Mouse (Mus musculus) megakaryocyte, adult 5-6 weeks (primary cell): ENCODE measurements around the gene H1foo. TPM values are rescaled to one million over a fixed set of nuclear protein-coding genes. Genes with fewer than 3 reads are reported as not detected.
A peak's percentile ranks its signal among the peaks of the same experiment; 100 is the strongest.

ENCODE experiments used
- ATAC-seq: 2 replicates; pipeline ENCODE4 v1.8.0; 2016; ENCODE audit warnings: mild to moderate bottlenecking, inconsistent platforms; ENCODE audit not compliant: poor library complexity, severe bottlenecking
- total RNA-seq, 2 experiments: library from RNA; stranded (forward) in 1 of 2; stranded (reverse) in 1 of 2; fragments of 153-499, 151-499 nt in 1 of 2; fragments of 221-1000, 200-1000 nt in 1 of 2; gene quantifications; 2 replicates each; pipeline versions ENCODE4 v1.2.3 to v1.2.4; 2015 to 2017

Gene H1foo
- total RNA-seq, 2 experiments from 2014 or later: not detected

- ATAC-seq: no peak
Observed at GRCm38 (mm10) chr6:115983306-115984038, 38.7 kb downstream of the H1foo start.

GRCm38 (mm10) chr6:115984580-115984979 lies 39.8 kb downstream of the H1foo start:
- no peak for ATAC-seq

DNA sequence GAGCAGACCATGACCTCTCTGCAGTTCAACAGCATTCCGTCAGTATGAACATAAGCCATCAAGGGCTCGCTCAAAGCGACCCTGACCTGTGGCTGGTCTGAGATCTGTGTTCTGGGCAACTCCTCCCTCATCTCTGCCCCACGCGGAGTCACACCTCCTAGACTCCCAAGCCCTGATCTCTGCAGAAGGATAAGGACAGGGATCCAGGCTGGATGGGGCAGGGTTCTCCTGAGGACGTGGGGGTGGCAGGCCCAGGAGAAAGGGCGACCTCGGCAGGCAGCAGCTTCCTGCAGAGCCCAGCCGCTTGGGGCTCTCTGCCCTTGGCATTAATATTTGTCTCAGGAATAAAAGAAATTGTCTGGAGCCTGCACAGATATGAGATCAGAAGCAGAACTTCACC lies 40.9 kb downstream of the H1foo start:
- no peak for ATAC-seq

DNA sequence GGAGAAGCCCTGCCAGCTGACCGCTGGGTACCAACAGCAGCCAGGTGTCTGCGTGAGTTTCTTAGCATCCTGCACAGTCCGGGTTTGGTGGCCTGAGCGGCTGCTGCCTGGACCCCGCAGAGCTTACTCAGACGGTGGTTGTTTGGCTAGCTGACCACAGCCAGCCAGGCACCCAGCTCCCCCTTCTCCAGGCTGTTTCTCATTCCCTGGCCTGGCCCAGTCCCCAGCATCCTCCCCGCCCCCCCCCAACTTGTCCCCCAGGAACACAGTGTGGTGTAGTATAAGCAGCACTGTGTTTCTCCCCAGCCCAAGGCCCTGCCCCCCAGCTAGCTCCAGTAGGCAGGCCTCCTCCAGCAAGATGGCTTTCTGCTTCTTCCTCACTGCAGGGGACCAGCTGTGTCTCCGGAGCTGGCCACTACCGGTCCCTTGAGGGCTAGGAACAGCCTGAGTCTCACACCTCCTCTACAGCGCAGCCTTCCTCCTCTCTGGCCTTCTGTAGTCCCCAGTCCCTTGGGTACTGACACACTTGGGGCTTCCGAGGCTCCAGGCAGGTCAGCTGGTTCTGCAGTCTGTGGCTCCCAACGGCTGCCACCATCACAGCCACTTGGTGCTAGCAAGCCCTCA lies 41.8 kb downstream of the H1foo start:
- ATAC-seq: no peak

- ATAC-seq: 0 out of 2 replicates have a peak, but pooled peaks have one; percentile 19
Observed at GRCm38 (mm10) chr6:115987096-115987747, 42.5 kb downstream of the H1foo start.

DNA sequence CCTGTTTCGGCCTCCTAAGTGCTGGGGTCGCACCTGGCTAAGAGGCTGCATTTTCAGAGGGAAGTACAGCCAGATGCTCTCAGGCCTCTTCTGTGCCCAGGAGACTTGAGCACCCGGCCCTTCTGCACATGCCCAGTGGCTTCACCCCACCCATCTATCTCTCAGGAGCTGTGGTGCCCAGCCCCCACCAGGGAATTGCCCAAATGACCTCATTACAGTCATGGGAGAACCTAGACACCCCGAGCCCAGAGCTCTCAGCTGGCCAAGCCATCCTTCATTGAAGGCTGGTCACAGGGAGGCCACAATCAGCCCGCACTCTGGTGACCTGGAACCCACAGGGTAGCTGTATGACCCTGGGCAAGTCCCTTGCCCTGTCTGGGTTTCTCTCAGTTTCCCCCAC lies 44.3 kb downstream of the H1foo start:
- no peak for ATAC-seq

- ATAC-seq: no peak
Observed at GRCm38 (mm10) chr6:115989607-115990006, 44.9 kb downstream of the H1foo start.

DNA sequence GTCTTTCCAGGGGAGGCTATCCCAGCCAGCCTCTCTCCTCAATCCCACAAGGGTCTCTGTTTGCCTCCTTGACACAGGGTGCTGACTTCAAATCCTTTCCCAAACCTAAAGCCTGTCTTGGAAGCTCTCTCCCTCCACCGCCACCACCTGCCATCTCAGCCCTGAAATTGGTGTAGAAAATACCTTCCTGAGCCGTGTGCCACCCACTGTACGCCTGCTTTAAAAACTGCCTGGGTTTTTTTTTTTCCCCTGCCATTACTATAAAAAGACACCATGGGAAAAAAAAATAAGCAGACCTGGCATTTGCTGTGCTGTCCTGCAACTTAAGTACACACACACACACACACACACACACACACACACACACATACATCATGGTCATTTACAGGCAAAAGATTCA lies 45.3 kb downstream of the H1foo start:
- ATAC-seq: no peak

- ATAC-seq: no peak
Observed at GRCm38 (mm10) chr6:115990479-115990878, 45.7 kb downstream of the H1foo start.

DNA sequence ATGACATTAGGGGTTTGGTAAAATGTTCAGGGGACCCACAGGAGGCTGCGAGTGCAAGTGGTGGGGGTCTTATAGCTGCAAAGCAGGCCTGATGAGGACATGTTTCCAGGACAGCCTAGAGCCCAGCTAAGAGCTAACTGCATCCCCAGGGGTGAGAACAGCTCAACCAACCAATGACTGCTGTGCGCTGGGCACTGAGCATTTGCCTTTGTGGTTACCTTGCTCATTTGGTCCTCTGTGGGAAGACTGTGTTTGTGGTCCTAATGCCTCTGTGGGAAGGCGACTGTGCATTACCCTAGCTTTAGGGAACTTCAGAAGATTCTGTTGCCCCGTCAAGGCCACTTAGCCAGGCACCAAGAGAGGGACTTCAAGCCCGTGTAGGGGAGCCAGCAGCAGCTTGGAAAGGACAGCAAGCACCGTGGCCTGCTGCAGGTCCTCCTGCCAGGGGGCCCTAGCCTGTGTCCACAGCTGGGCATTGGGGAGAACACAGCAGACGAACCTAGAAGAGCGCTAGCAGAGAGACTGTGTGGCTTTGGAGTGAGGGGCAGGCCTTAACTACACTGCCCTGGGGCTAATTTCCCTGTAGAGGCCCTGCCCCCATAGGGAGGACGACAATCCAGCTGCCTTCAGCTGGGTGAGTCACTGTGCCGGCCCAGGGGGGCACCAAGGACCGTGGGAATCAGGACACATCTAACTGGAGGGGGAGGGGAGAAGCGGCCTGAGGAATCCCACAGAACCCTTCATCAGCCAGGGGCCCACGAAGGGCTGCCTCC lies 46.6 kb downstream of the H1foo start:
- ATAC-seq: no peak

- ATAC-seq: no peak
Observed at GRCm38 (mm10) chr6:115991881-115992620, 47.3 kb downstream of the H1foo start.

DNA sequence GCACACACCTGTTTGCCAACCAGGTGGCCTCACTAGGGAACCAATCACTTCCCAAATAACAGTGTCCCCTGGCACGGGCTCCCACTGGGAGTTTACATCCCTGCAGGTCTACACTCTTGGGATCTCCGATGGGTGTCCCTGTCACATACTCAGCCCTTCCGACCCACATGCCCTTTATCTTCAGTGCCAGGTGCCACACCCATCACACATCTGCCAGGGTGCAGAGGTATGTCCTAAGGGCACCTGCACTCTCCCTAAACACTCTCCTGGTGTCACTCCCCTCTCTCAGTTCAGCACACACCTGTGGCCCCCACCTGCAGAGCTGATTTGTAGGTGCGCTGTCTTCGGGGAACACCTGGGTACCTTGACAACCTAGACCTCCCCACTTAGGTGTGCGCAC lies 48.2 kb downstream of the H1foo start:
- no peak for ATAC-seq

DNA sequence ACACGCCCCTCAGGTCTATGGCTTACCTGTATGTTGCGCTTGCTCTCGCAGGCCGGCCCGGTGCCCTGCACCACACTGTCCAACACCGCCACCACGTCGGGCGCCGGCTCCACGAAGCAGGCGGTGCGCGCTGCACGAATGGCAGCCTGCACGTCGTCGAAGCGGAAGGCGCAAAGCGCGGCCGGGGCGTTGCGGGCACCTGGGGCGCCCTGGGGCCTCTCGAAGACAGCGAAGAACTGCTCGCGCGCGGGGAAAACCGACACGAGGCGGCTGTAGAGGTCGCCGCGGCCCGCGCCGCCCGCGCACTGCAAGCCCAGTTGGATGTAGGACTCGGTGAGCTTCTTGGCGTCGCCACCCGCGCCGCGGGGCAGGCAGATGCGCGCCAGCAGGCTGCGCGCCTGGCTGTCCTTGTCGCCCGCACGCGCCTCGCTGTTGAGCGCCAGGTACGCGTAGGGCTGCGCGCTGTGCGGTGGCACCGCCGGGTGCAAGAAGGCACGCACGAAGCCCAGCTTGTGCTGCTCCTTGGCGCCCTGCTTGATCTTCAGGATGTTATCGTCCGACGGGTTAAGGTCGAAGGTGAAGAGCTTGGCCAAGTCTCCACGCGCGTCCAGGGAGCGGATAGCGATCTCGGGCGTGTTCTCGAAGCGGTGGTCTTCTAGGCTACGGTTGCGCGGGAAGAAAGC lies 48.9 kb downstream of the H1foo start:
- no peak for ATAC-seq

DNA sequence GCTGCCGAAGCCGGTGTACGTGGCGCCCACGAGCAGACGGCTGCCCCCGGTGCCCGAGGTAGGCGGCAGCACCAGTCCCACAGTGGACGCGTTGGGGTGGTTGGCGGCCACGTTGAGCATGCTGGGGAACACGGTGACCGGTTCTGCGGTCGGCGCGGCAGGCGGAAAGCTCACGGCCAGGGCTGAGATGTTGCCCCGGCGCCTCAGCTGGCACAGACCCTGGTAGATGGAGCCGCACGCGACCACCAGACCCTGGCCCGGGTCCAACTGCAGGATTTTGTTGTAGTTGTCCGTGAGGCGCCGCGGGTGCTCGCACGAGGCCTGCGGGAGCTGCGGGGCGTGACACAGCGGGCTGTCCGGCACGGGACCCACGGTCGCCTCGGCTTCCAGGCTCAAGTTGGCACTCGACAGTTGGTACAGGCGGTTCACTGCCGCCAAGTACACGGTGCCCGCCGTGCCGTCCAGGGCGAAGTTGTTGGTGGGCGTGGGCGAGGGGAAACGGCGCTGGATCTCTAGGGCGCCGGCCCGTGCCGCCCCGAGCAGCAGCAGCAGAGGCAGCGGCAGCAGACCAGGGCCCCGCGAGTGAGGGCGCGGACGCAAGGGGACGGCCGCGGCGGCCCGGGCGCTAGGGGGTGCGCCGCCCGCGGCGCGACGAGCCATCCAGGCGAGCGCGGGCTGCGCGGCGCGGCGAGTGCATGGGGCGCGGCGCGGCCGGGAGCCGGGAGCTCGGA lies 49.6 kb downstream of the H1foo start:
- ATAC-seq: peak; percentile 14

- ATAC-seq: peak; percentile 86
Observed at GRCm38 (mm10) chr6:115994877-115995520, 50.3 kb downstream of the H1foo start, which contains the start of gene Plxnd1. Gene Plxnd1 (minus strand): TSS chr6:115995005.

DNA sequence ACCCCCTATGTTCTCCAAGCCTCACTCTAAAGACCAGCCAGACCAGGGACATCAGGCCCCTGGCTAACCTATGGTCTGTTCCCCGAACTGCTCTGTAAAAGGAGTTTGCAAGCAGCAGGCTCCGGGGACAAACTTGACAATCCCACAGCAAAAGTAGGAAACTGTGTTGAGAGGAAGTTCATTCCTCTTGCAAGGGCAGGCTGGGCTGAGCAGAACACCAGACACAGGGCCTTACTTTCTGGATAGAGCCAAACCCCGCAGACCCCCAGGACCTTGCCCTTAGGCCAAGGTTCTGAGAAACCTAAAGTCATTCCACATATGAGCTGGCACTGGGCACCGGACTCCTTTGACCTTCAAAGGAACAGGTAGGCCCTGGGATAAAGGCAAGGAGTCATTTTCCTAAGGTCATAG lies 50.8 kb downstream of the H1foo start:
- ATAC-seq: no peak

DNA sequence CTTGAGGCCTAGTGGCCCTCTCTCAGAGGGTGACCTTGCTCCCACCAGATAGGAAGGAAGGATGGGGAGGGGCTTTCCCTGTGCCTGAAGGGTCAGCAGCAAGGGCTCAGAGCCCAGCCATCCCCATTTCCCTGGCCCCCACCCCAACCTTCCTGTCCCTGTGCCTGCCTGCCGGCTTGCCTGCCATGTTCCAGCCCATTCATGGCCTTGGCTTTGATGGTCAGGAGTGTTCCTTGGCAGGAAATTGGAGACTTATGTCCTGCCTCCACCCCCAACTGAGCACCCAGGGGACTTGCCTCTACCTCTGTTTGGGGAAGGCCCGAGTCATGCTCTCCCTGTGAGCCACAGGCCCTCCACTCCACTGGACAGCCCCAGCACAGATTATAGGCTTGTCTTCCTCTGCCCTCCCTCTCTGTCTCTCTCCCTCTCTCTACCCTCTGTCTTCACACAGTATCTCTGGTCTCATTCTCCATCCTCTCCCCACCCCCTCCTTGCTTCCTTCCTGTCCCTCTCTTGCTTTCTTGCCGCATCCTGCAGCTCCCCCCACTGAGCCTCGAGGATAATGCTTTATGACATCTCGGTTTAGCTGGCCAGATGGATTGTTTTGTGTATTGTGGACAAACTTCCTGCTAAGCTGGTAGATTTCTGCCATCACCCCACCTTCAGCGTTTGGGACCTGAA lies 51.6 kb downstream of the H1foo start:
- no peak for ATAC-seq

DNA sequence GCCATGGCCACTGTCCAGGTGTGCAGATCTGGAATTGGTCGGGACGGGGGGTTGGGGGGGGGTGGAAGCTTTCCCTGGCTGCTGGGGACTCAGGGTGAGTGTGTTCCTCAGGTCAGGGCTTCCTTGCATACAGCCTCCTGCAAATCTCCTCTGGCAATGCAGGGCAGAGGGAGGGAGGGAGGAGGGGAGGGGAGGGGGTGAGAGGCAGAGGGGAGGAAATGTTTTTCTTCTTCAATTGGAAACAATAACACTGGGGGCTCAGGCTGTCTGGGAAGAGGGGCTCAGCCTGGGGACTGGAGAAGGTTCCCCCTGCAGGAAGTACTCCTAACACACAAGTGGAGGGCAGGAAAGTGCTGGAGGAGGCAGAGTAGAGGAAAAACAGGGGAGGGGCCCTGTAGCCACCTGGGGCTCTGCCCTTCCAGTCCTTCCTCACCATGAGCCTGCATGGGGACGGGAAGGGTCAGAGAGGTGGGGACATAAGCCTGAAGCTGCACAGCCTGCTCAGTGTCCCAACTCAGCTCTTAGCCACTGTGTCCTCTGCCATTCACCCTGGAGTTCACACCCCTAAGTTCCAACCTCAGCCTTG lies 53.1 kb downstream of the H1foo start:
- no peak for ATAC-seq
